Mouse (Mus musculus) left cerebral cortex, postnatal 14 days (tissue): Measurements from ENCODE around the gene Adipoq. TPM values are rescaled to one million over a fixed set of nuclear protein-coding genes. Genes with fewer than 3 reads are reported as not detected.
"Not testable (repeated sequence)": the region's sequence is repeated elsewhere in the genome, so short reads cannot be mapped to it uniquely, and the experiment has no call there.

ENCODE experiments used
- DNase-seq, 2 experiments: peaks; one replicate each; pipeline ENCODE4 v3.0.0; 2021 to 2022; ENCODE audit warnings: low spot score in 2 of 2, mixed read lengths in 1 of 2
- intact Hi-C: fragments of 180-260 bp; cut with DNase I; formaldehyde crosslinking; loops from one replicate; pipeline ENCODE4 v1.15.1; 2025
- total RNA-seq, 2 experiments: library from RNA; stranded (reverse); gene quantifications; 2 replicates each; pipeline ENCODE4 v1.2.3; 2021

The Adipoq gene
- total RNA-seq, 2 experiments from 2014 or later: not detected

- intact Hi-C loops: loop anchor here (5.0 kb wide), 1 partner anchor 68 kb away; the partner anchor contains the start of gene St6gal1
- no peak for DNase-seq
These were observed 7.9 kb downstream of the Adipoq start for GRCm38 (mm10) chr16:23154261-23154660.

- no peak for DNase-seq
- intact Hi-C loops: no loop called here
These were observed 10.7 kb downstream of the Adipoq start for GRCm38 (mm10) chr16:23157013-23157412.

GRCm38 (mm10) chr16:23158292-23158691, 12.0 kb downstream of the Adipoq start:
- no peak for DNase-seq

GRCm38 (mm10) chr16:23158957-23159356, 12.6 kb downstream of the Adipoq start:
- no peak for DNase-seq
- intact Hi-C loops: no loop called here

More at GRCm38 (mm10) chr16:23158292-23158691, 12.0 kb downstream of the Adipoq start:
- intact Hi-C loops: no loop called here

- intact Hi-C loops: no loop called here
- no peak for DNase-seq
These were observed 13.4 kb downstream of the Adipoq start for GRCm38 (mm10) chr16:23159749-23160148.

- no peak for DNase-seq
- intact Hi-C loops: no loop called here
These were observed 15.8 kb downstream of the Adipoq start for GRCm38 (mm10) chr16:23162116-23162515.

GRCm38 (mm10) chr16:23164443-23164842, 18.1 kb downstream of the Adipoq start:
- DNase-seq: no peak
- intact Hi-C loops: no loop called here

- DNase-seq: no peak
- intact Hi-C loops: no loop called here
These were observed 19.1 kb downstream of the Adipoq start for GRCm38 (mm10) chr16:23165441-23165840.

GRCm38 (mm10) chr16:23166646-23167045, 20.3 kb downstream of the Adipoq start:
- DNase-seq: no peak
- intact Hi-C loops: no loop called here

GRCm38 (mm10) chr16:23167079-23167478, 20.7 kb downstream of the Adipoq start:
- no peak for DNase-seq
- intact Hi-C loops: no loop called here

GRCm38 (mm10) chr16:23170813-23171212, 24.5 kb downstream of the Adipoq start:
- no peak for DNase-seq
- intact Hi-C loops: no loop called here

- DNase-seq: no peak
- intact Hi-C loops: no loop called here
These were observed 27.6 kb downstream of the Adipoq start for GRCm38 (mm10) chr16:23173904-23174303.

- DNase-seq: no peak
- intact Hi-C loops: no loop called here
These were observed 28.5 kb downstream of the Adipoq start for GRCm38 (mm10) chr16:23174855-23175254.

GRCm38 (mm10) chr16:23175956-23176355, 29.6 kb downstream of the Adipoq start:
- DNase-seq: no peak
- intact Hi-C loops: no loop called here

- intact Hi-C loops: no loop called here
- DNase-seq: no peak
These were observed 31.5 kb downstream of the Adipoq start for GRCm38 (mm10) chr16:23177856-23178255.

- DNase-seq: no peak
- intact Hi-C loops: no loop called here
These were observed 32.5 kb downstream of the Adipoq start for GRCm38 (mm10) chr16:23178796-23179195.

- DNase-seq: not testable (repeated sequence)
These were observed 33.1 kb downstream of the Adipoq start for GRCm38 (mm10) chr16:23179436-23179835.

GRCm38 (mm10) chr16:23181054-23181453, 34.7 kb downstream of the Adipoq start:
- no peak for DNase-seq
- intact Hi-C loops: no loop called here

More at GRCm38 (mm10) chr16:23179436-23179835, 33.1 kb downstream of the Adipoq start:
- intact Hi-C loops: not testable (repeated sequence)

GRCm38 (mm10) chr16:23181487-23181886, 35.2 kb downstream of the Adipoq start:
- DNase-seq: no peak
- intact Hi-C loops: no loop called here

- intact Hi-C loops: no loop called here
- no peak for DNase-seq
These were observed 35.7 kb downstream of the Adipoq start for GRCm38 (mm10) chr16:23181942-23182597.

- intact Hi-C loops: no loop called here
- no peak for DNase-seq
These were observed 39.5 kb downstream of the Adipoq start for GRCm38 (mm10) chr16:23185824-23186223.
